Comparison of ENCODE assay signal across 27 mouse cellular contexts in genomic region chr9:120178813-120179212, GRCm38 (mm10). TPM values are rescaled to one million over a fixed set of nuclear protein-coding genes. Genes with fewer than 3 reads are reported as not detected.
"Had no signal": no experiment of that assay in that cellular context is flagged by ENCODE, and none has a peak within 500 bp of the region (broad histone marks: within the 10 kb centered on the region; RNA-seq: fewer than 3 reads in every experiment).

No protein-coding gene starts in this region.

- H3K27ac ChIP-seq: kidney, embryonic 15.5 days; liver, embryonic 13.5 days; neural tube, embryonic 12.5 days; neural tube, embryonic 15.5 days; stomach, postnatal 0 days had no signal

- H3K27me3 ChIP-seq: kidney, embryonic 15.5 days; liver, embryonic 13.5 days; neural tube, embryonic 12.5 days; neural tube, embryonic 15.5 days had no signal

- DNase-seq: kidney, adult 11 months; kidney, adult 8-10 months; kidney, postnatal 14 days; kidney, postnatal 4 days; liver, embryonic 13.5 days; lung, adult 2 months; lung, postnatal 14 days; lung, postnatal 4 days; midbrain, embryonic 14.5 days; right cerebral cortex, adult 18-20 months; right cerebral cortex, postnatal 14 days; right cerebral cortex, postnatal 4 days; thymus, adult 18-20 months; thymus, postnatal 36 days had no signal

- H3K4me1 ChIP-seq: kidney, embryonic 15.5 days; liver, embryonic 13.5 days; neural tube, embryonic 12.5 days; neural tube, embryonic 15.5 days had no signal

- H3K9ac ChIP-seq: kidney, embryonic 15.5 days; liver, embryonic 13.5 days; neural tube, embryonic 12.5 days; neural tube, embryonic 15.5 days had no signal

- H3K36me3 ChIP-seq: kidney, embryonic 15.5 days; liver, embryonic 13.5 days; neural tube, embryonic 12.5 days; neural tube, embryonic 15.5 days had no signal

- H3K9me3 ChIP-seq: kidney, embryonic 15.5 days; liver, embryonic 13.5 days; neural tube, embryonic 12.5 days; neural tube, embryonic 15.5 days had no signal

- H3K4me3 ChIP-seq: kidney, embryonic 15.5 days; liver, embryonic 13.5 days; neural tube, embryonic 12.5 days; neural tube, embryonic 15.5 days had no signal

- H3K4me2 ChIP-seq: kidney, embryonic 15.5 days; liver, embryonic 13.5 days; midbrain, embryonic 11.5 days; neural tube, embryonic 12.5 days; neural tube, embryonic 15.5 days had no signal

RNA-seq across cellular contexts. Expression of gene Mobp, which starts 29.3 kb away (rescaled TPM):
- total RNA-seq: liver, adult 2 months; megakaryocyte progenitor cell, adult 5-6 weeks; megakaryocyte-erythroid progenitor cell, adult 5-6 weeks had no signal
- polyA plus RNA-seq: kidney, embryonic 15.5 days; limb, embryonic 11.5 days; limb, embryonic 14.5 days; liver, adult 2 months; liver, embryonic 13.5 days; liver, embryonic 16.5 days; lung, adult 2 months; lung, embryonic 16.5 days; midbrain, embryonic 14.5 days; stomach, embryonic 14.5 days had no signal
